Mouse (Mus musculus): ENCODE results near the gene Map7d2.

Map7d2 gene

DNA sequence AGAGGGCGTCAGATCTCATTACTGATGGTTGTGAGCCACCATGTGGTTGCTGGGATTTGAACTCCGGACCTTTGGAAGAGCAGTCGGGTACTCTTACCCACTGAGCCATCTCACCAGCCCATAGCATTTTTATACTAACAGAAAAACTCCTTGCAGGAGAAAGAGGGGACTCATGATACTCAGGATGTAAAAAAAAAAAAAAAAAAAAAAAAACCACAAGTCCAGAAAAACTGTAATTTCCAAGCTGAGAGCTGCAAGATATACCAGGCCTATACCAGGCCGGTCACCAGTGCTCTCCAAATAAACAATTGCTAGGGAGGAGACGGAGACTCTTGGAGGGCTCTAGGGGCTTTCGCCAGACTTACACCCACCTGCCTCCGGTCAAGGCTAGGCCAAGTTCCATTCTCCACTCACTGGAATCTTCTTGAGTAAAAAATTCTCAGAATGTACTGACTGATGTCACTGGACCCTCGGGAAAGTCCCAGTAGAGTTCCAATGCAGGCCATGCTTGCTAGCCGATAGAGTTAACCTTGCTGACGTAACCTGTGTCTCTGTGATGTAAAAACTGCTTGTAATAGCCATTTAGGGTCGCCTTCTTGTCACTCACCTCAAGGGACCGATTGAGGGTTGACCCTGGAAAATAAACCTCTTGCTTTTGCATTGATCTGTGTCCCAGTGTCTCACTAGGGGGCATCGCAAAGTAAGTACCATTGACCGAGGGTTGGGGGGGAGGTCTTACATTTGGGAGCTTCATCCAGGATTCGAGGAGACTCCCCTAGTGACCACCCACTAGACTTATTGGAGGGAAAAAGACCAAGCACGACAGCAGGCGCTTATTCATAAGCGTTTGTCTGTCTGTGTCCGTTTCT lies 95.7 kb downstream of the Map7d2 start:
- no peak for DNase-seq

DNA sequence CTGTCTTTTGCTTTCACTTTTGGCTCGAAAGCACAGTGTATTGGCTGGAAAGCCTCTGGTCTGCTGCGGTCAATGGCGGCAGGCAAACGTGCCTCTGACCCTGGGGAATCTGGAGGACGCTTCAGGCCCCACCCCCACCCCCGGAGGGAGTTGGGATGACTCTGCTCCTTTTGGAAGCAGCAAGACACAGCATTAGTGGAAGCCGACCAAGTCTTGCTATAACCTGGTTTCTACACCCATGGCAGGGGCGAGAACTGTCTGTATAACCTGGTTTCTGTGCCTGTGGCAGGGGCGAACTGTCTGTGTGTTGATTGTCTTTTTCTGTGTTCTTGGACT lies 96.3 kb downstream of the Map7d2 start:
- no peak for DNase-seq

DNA sequence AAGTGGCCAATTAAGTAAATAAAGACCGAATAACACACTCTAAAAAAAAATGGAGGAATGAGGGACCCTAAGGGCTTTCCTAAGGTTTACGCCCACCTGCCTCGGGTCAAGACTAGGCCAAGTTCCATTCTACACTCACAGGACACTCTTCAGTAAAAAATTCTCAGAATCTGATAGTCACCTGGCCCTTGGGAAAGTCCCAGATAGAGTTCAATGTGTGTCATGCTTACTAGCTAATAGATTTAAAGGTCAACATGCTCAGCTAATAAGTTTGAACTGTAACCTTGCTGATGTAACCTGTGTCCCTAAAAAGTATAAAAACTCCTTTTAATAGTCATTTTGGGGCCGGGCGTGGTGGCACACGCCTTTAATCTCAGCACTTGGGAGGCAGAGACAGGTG lies 101.2 kb downstream of the Map7d2 start:
- DNase-seq = no peak

DNA sequence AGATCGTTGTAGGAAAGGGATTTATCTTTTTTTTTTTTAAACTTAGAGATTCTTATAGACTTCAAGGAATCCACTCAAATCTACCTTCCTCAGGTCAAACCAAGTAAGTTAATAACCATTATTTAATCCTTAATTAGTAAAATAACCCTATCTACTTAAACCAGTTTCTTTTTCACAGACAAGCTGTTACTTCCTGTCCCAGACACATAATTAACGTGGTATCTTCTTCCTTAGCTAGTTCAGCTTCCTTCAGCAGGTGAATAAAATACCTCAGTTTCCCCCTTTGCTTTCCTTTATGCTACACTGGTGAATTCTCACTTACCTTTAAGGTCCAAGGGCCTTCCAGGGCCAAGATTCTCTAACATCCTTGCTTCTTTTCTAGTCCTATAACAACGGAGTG lies 107.4 kb downstream of the Map7d2 start:
- DNase-seq = no peak

DNA sequence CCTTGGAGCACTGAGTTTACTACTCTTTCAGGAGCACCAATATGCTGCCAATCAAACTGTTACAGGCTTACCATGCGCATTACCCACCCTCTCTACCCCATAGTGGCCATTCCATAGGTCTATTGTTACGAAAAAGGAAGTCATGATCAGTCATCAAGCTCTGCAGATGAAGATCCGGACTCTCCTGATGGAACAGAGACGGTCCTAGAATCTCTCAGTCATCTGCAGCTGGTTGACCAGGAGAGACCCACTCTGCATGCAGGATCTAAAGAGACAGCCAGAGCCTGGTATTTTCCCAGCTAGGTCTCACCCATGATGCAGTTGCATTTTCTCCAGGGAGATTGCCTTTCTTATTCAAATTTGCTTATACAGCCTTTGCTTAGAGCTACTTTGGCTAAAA lies 108.3 kb downstream of the Map7d2 start:
- DNase-seq = no peak

DNA sequence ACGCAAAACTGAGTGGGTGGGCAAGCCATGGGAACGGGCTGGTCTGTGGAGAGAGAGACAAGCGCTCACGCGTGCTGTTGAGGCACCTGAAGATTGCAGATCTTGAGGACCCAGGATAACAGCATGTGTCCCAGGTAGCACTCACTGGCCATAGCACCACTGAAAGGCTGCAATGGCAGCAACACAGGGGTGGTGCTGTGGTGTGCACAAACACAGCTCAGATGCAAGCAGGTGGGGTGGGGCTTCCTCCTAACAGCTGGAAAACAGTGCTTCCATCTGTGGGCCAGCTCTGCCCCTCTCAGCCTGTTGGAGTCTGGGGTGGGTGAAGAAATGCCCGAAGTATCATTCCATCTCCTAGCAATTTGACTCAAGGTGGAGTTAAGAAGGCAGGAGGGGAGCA lies 112.0 kb downstream of the Map7d2 start, which contains the start of gene Bclaf3:
Bclaf3 (plus strand) TSS at position 301 of the 400 bp plus-strand sequence.
- no peak for DNase-seq

DNA sequence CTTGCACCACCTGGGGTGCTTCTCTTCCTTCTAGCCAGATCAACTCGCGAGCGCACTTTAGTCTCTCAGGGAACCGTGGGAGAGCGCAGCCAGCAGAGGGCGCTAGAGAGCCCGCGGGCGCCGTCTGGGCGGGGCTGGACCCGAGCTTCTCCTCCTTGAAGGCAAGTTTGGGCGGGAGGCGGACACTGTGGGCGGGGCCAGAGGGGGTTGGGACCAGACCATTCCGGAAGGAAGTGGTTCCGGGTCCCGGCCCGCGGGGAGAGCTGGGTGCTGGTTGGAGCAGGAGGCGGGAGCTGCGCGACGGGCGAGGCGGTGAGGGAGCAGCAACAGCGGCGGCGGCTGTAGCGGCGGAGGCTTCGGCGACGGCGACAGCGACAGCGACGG lies 118.0 kb downstream of the Map7d2 start:
- peak; percentile 100 for DNase-seq

DNA sequence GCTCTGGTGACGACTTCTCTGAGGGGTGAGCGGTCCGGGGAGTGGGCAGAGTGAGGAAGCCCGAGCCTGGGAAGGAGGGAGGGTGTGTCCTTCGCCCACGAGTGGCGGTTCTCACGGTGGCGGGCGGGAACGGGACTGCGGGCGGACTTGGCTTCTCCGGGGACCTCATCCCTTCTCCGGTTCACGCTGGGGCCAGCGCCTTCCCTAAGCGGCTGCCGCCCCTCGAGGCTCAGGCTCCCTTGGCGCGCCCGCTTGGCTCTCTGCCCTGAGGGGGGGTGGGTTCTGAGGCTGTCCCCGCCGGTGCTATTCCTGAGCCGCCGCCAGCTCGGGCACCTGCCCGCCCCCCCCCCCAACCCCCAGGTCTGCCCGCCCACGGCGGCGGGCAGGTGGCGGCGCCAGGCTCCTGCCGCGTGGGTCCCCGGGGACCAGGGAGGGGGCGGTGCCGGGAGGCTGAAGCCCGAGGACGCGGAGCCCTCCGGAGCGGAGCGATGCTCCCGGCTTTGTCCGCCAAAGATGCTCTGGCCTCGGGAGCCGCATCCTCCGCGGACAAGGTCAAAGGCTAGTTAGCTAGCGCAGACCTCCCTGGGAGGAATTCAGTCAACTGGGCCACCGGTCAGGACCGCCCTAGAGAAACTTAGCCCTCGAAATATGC lies 118.6 kb downstream of the Map7d2 start:
- DNase-seq = peak; percentile 91

DNA sequence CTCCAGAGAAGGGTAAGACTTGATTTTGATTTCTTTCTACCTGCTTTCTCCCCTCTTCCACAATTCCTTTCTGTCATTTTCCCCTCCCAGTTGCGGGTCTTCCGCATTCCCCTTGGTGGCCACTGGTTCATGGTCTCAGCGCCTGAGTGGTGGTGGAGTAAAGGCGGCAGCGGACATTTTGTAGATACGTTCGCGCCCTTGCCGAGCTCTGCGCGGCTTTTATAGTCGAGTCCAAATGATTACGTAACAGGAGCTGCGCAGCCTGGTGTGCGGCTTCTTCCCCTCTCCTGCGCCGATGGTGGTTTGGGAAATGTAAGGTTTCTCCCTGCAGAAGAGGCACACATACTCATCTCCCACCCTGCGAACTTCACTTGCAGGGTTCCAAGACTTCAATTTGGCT lies 127.6 kb downstream of the Map7d2 start:
- DNase-seq = no peak

DNA sequence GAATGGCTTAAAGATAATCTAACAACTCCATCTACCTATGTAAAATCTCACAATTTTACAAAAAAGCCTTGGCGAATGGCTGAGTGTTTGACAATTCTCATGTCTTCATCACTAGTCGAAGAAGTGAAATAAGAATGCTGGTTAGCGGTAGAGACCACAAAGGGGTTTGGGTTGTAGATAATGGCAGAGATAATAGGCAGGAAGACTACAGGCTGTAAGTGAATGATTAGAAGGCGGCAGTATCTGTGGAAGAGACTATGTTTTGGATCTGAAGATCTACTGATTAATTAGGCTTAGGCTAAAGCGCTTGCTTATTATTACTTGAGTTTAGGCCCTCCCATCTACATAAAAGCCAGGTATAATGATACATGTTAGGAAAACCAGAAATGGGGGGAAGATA lies 132.7 kb downstream of the Map7d2 start:
- DNase-seq = no peak

Measured in heart, adult 11 months (tissue).